Mouse (Mus musculus) thymus, adult 2 months (tissue): Measurements from ENCODE around the gene Jpt1.

Experiments used
- CTCF ChIP-seq: fragments of 200-500 bp; IDR thresholded peaks from 2 replicates; pipeline ENCODE4 v1.5.1; 2012; ENCODE audit warnings: mild to moderate bottlenecking, control low read depth, low read length, moderate library complexity, borderline replicate concordance; ENCODE audit not compliant: control insufficient read depth, poor library complexity, insufficient read depth; ENCODE audit errors: extremely low read depth
- POLR2A ChIP-seq: fragments of 200-500 bp; IDR thresholded peaks from 2 replicates; pipeline ENCODE4 v1.6.1; 2012; ENCODE audit warnings: mild to moderate bottlenecking, low read length, control low read depth, moderate library complexity; ENCODE audit not compliant: control insufficient read depth, poor library complexity, insufficient read depth; ENCODE audit errors: extremely low read depth

DNA sequence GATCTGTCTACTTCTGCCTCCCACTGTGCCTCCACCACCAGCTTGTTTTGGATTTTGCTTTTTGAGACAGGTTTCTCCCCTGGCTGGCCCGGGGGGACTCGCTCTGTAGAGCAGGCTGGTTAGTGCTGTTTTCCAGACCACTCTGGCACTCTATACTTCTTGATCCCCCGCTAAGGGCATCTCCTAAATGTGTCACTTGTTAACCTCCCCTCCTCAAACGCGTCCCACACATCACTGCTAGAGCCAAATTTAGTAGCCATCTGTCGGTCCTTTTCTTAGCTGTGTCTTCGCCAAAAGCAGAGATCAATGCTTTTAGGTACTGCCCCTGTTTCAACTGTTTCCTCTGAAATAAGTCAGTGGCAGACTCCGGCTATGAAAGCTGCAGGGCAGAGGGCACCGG is 4.5 kb upstream of the Jpt1 start:
- TF ChIP-seq CTCF = no peak
- no peak for TF ChIP-seq POLR2A
